Mouse (Mus musculus) ES-E14 (cell line): ENCODE data around the gene Dynlt1a.
"Not testable (repeated sequence)": the region's sequence is repeated elsewhere in the genome, so short reads cannot be mapped to it uniquely, and the experiment has no call there.

ENCODE experiments used
- CHD2 ChIP-seq: IDR thresholded peaks from 2 replicates; pipeline ENCODE4 v1.6.1; 2014; ENCODE audit warnings: mild to moderate bottlenecking, low read depth, low read length, inconsistent platforms
- HCFC1 ChIP-seq: IDR thresholded peaks from 2 replicates; pipeline ENCODE4 v1.6.1; 2012; ENCODE audit warnings: low read length, inconsistent platforms, borderline replicate concordance; ENCODE audit not compliant: insufficient read depth
- MAFK ChIP-seq: IDR thresholded peaks from 2 replicates; pipeline ENCODE4 v1.6.1; 2014; ENCODE audit warnings: mild to moderate bottlenecking, low read depth, low read length, inconsistent platforms; ENCODE audit not compliant: insufficient read depth
- ZC3H11A ChIP-seq: IDR thresholded peaks from 2 replicates; pipeline ENCODE4 v1.6.1; 2012; ENCODE audit warnings: low read depth, mild to moderate bottlenecking, inconsistent platforms, low read length, borderline replicate concordance
- ZNF384 ChIP-seq: IDR thresholded peaks from 2 replicates; pipeline ENCODE4 v1.6.1; 2012; ENCODE audit warnings: low read depth, low read length, inconsistent platforms

- not testable (repeated sequence) for TF ChIP-seq ZNF384, MAFK, ZC3H11A, HCFC1, CHD2
Observed at GRCm38 (mm10) chr17:6342606-6343294, 25.4 kb upstream of the Dynlt1a start.
